Mouse (Mus musculus) heart, adult 2 months (tissue): Measurements from ENCODE around the gene Rgl2.

Experiments used
- CTCF ChIP-seq: fragments of 200-600 bp; IDR thresholded peaks from 2 replicates; pipeline ENCODE4 v1.8.1; 2022; ENCODE audit warnings: antibody characterized with exemption, mild to moderate bottlenecking, moderate library complexity
- EP300 ChIP-seq: fragments of 200-500 bp; IDR thresholded peaks from 2 replicates; pipeline ENCODE4 v1.6.1; 2011; ENCODE audit warnings: low read depth, low read length, control low read depth; ENCODE audit not compliant: insufficient read depth
- POLR2A ChIP-seq: fragments of 200-500 bp; IDR thresholded peaks from 2 replicates; pipeline ENCODE4 v1.6.1; 2011; ENCODE audit warnings: mild to moderate bottlenecking, low read depth, low read length, control low read depth; ENCODE audit not compliant: insufficient read depth

- TF ChIP-seq CTCF (0 out of 2 replicates have a peak, but pooled peaks have one; percentile 10), POLR2A (no peak), EP300 (no peak)
These were observed 3.8 kb upstream of the Rgl2 start for GRCm38 (mm10) chr17:33925406-33926116.
